Mouse (Mus musculus) forebrain, postnatal 0 days (tissue): Measurements from ENCODE around the gene Map4k3. TPM values are rescaled to one million over a fixed set of nuclear protein-coding genes. Genes with fewer than 3 reads are reported as not detected.

Experiments used
- ATAC-seq: fragments of 200-750 bp; cut with Nextera tagmentation; 2 replicates; pipeline ENCODE4 v1.8.0; 2017; ENCODE audit warnings: mild to moderate bottlenecking, moderate library complexity
- DNase-seq: peaks from one replicate; pipeline ENCODE4 v3.0.0-alpha.2; 2015
- H3K27ac ChIP-seq: fragments of 300-500 bp; sonication (generic); 2 replicates; pipeline ENCODE4 v1.5.1; 2014; ENCODE audit warnings: low read depth, mild to moderate bottlenecking, antibody characterized with exemption, low read length, moderate library complexity, mixed read lengths
- H3K27me3 ChIP-seq: fragments of 300-500 bp; sonication (generic); 2 replicates; pipeline ENCODE4 v1.6.1; 2014; ENCODE audit warnings: mild to moderate bottlenecking, low read length, mixed read lengths; ENCODE audit not compliant: insufficient read depth
- H3K36me3 ChIP-seq: fragments of 300-500 bp; sonication (generic); 2 replicates; pipeline ENCODE4 v1.6.1; 2014; ENCODE audit warnings: mild to moderate bottlenecking, moderate library complexity; ENCODE audit not compliant: insufficient read depth
- H3K4me1 ChIP-seq: fragments of 300-500 bp; sonication (generic); 2 replicates; pipeline ENCODE4 v1.6.1; 2014; ENCODE audit warnings: antibody characterized with exemption; ENCODE audit not compliant: insufficient read depth
- H3K4me2 ChIP-seq: fragments of 300-500 bp; sonication (generic); 2 replicates; pipeline ENCODE4 v1.6.1; 2014; ENCODE audit warnings: low read depth, mild to moderate bottlenecking, moderate library complexity
- H3K4me3 ChIP-seq: fragments of 300-500 bp; sonication (generic); 2 replicates; pipeline ENCODE4 v1.5.1; 2014; ENCODE audit warnings: low read depth, low read length, mixed read lengths
- H3K9ac ChIP-seq: fragments of 300-500 bp; sonication (generic); 2 replicates; pipeline ENCODE4 v1.6.1; 2014; ENCODE audit warnings: mild to moderate bottlenecking
- H3K9me3 ChIP-seq: fragments of 300-500 bp; sonication (generic); 2 replicates; pipeline ENCODE4 v1.6.1; 2016; ENCODE audit warnings: low read length
- CTCF ChIP-seq: sonication (generic); IDR thresholded peaks from 2 replicates; pipeline ENCODE4 v1.5.1; 2016; ENCODE audit warnings: antibody characterized with exemption, control low read depth, low read depth
- WGBS: fragments of 180-500 bp; shearing (Covaris S2); extraction: QIAGEN DNeasy Blood & Tissue Kit; methylation state at CpG from one replicate; pipeline ENCODE4 v1.1.7; 2014; 5-methylcytosine and 5-hydroxymethylcytosine counted together
- polyA plus RNA-seq: library from polyadenylated mRNA; unstranded; fragments of >200 nt; fragmentation: Nextera tagmentation; extraction: Ambion mirVana; gene quantifications from 2 replicates; pipeline ENCODE4 v1.2.1, GENCODE M21; 2015
- total RNA-seq: library from RNA; depleted of rRNA; stranded (reverse); fragments of >200 nt; gene quantifications from 2 replicates; pipeline ENCODE4 v1.2.3, GENCODE M21; 2014

The Map4k3 gene
- total and polyA plus RNA-seq, 2 experiments from 2014 or later = 17.9 to 76.9 TPM

DNA sequence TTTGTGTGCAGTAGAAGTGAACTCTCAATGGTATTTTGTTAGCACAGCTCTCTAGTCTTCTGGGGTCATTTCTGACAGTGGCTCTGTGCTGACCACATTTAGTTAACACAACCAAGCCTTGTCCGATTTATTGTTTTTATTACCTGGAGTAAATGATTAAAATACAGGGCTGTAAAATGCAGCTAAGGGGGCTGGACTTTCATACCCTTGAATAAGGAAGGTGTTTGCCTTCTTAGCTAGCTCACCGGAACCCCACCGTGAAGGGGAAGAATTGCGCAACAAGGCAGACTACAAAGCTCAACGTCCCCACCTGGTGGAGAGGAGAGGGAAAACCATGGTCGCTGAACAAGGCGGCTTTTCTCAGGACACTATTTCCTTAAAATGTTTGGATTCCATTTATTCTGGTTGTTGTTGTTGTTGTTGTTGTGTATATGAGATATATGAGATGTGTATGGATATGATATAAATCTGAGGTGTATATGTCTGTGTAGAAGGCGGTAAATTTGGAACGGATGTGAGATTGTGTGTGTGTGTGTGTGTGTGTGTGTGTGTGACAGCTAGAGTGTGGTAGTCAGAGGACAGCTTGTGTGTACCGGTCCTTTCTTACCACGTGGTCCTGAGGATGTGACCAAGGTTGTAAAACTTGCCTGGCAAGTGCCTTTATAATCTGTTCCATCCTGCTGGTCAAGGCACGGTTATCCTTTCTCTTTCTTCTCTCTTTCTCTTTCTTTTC lies 167.4 kb downstream of the Map4k3 start:
- no peak overlapping the region for H3K4me3 ChIP-seq
- peak; percentile 93 for TF ChIP-seq CTCF

DNA sequence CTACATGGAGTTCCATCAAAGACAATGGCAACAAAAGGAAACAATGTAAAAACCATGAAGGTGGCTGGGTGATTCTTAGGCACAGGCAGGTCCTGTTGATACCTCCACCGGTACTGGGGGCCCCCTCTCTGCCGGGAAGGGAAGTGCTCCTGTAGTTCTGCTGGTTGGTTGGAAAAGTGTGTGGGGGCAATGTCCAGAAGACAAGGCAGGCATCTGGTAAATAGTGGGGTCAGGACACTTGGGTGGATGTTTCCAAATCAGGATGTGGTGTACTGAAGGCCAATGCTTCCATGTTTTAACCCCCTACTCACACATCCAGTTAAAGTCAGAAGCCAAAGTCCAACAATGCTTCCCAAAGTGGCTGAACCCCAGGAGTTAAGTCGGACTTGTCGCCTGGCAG lies 168.5 kb downstream of the Map4k3 start:
- Histone ChIP-seq H3K4me3 (no peak overlapping the region), H3K27ac (no peak overlapping the region), H3K36me3 (no peaks in the 10 kb centered on the region), H3K9me3 (no peaks in the 10 kb centered on the region), H3K9ac (no peak overlapping the region), H3K4me1 (0 out of 2 replicates have a peak, but pooled peaks cover 1% of the 10 kb centered on the region), H3K4me2 (no peak overlapping the region), H3K27me3 (no peaks in the 10 kb centered on the region)
- DNase-seq (no peak), ATAC-seq (no peak)
- WGBS = 90% methylated on average over 4 of the region's 4 CpGs
- TF ChIP-seq CTCF = no peak

More for the DNA sequence above, 167.4 kb downstream of the Map4k3 start:
- Histone ChIP-seq H3K4me1 (no peaks in the 10 kb centered on the region), H3K27ac (no peak overlapping the region), H3K9ac (no peak overlapping the region), H3K27me3 (no peaks in the 10 kb centered on the region), H3K4me2 (peak overlapping the region; percentile 27), H3K36me3 (no peaks in the 10 kb centered on the region), H3K9me3 (no peaks in the 10 kb centered on the region)
- ATAC-seq (peak; percentile 73), DNase-seq (peak; percentile 86)
- 22% methylated on average over 12 of the region's 12 CpGs for WGBS

DNA sequence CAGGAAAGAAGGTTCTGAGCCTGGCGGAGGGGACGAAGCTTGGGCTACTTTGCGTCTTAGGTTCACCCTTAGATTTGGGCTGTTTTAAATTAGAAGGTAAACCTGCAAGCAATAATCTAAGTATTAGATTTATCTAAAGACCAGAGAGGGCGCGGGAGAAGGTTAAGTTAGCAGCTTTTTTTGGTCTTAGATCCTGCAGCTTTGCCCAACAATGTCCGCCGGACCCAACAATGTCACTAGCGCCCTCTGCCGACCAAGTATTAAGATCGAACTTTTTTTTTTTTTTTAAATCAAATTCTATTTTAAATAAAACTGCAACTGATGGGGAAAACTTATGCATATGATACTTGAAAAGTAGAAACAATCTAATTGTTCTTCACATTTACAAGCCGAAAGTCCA lies 169.2 kb downstream of the Map4k3 start:
- 41% methylated on average over 11 of the region's 11 CpGs for WGBS
- 0 out of 2 replicates have a peak, but pooled peaks cover 4% of the 10 kb centered on the region for H3K4me1 ChIP-seq
- ATAC-seq (no peak), DNase-seq (peak; percentile 20)
- no peaks in the 10 kb centered on the region for H3K36me3 ChIP-seq
- no peak overlapping the region for H3K27ac ChIP-seq
- no peak overlapping the region for H3K4me2 ChIP-seq
- no peaks in the 10 kb centered on the region for H3K9me3 ChIP-seq
- H3K9ac ChIP-seq = no peak overlapping the region
- TF ChIP-seq CTCF = peak; percentile 35
- no peak overlapping the region for H3K4me3 ChIP-seq
- no peaks in the 10 kb centered on the region for H3K27me3 ChIP-seq

DNA sequence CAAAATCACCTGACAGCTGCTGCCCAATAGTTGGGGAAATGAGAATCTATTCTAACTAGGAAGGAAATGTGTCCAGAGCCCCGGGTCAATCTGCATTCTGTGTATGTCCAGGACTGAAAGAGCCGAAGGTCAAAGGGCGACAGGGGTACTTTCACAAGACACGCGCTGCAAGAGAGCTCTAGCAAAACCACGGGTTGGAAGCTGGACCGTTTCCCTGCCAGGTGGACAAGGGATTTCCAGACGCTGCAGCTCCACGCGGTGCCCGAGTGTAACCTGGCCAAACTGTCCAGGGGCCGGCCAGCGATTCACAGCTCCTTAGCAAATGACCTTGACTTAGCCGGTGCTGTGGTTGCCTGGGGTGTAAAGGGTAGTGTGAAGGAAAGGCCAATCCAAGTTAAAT lies 169.7 kb downstream of the Map4k3 start:
- H3K4me1 ChIP-seq = 0 out of 2 replicates have a peak, but pooled peaks cover 4% of the 10 kb centered on the region
- H3K9ac ChIP-seq = no peak overlapping the region
- 83% methylated on average over 14 of the region's 14 CpGs for WGBS
- no peak overlapping the region for H3K4me3 ChIP-seq
- H3K9me3 ChIP-seq = no peaks in the 10 kb centered on the region
- H3K27ac ChIP-seq = no peak overlapping the region
- no peak for ATAC-seq
- H3K4me2 ChIP-seq = no peak overlapping the region
- H3K27me3 ChIP-seq = no peaks in the 10 kb centered on the region
- no peak for TF ChIP-seq CTCF
- H3K36me3 ChIP-seq = no peaks in the 10 kb centered on the region
- no peak for DNase-seq

DNA sequence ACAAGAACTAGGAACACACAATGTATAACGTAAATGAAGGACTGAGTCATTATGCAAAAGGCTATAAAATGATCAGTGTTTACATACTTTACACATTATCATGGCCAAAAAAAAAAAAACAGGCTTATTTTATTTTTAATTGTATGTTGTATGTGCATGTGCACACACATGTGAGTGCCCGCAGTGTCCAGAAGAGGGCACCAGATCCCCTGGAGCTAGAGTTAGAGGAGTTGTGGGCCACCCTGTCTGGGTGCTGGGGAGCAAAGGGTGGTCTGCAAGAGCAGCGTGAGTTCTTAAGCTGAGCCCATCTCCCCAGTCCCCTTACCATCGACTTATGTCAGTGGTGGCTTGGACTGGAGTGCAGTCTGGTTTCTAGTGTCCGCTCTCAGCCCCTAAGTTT lies 170.8 kb downstream of the Map4k3 start:
- Histone ChIP-seq H3K4me1 (0 out of 2 replicates have a peak, but pooled peaks cover 4% of the 10 kb centered on the region), H3K27me3 (no peaks in the 10 kb centered on the region), H3K4me3 (no peak overlapping the region), H3K27ac (no peak overlapping the region), H3K36me3 (no peaks in the 10 kb centered on the region), H3K4me2 (no peak overlapping the region), H3K9me3 (no peaks in the 10 kb centered on the region), H3K9ac (no peak overlapping the region)
- no peak for ATAC-seq
- no peak for DNase-seq
- WGBS = 96% methylated on average over 5 of the region's 5 CpGs
- peak; percentile 16; the same call in 1 of the 2 replicates for TF ChIP-seq CTCF

DNA sequence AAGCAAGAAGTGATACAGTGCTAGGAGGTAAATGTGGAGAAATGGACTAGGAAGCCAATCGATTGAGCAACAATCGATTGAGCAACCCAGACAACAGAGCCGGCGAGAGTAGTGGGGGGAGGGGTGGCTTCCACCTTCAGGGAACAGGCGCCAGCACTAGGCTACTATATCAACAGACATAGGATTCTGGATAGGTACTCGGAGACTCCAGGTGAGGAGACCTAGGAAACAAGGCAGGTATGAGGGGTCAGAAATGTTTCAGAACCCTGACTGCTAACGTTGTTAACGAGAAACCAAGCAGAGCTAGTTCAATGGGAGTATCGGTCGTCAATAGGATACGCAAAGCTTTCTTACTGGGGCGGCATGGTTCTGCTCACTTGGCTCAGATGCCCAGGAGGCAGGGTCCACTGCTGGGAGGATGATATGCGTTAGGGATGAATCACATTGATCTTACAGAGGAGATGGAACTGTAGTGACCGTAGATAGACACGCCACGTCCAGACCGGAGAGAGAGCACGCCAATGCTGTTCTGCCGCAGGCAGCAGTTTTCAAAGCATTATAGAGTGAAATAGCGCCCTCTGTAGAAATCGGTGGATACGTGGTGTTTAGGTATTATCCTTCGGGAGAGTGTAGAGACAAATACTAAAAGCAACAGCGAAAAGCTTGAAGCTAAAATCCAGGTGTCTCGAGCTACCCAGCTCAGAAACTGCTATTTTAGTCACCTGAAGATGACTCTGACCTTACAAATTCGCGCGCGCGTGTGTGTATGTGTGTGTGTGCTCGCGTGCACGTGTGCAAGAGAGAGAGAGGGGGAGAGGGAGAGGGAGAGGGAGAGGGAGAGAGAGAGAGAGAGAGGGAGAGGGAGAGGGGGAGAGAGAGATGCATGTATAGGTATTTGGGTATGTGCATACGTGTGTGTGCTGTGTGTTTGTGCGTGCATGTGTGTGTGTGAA lies 174.7 kb downstream of the Map4k3 start:
- H3K27ac ChIP-seq = peak overlapping the region; percentile 89
- H3K4me2 ChIP-seq = peak overlapping the region; percentile 57
- 2% methylated on average over 35 of the region's 35 CpGs for WGBS
- peak; percentile 79 for TF ChIP-seq CTCF
- H3K4me1 ChIP-seq = 0 out of 2 replicates have a peak, but pooled peaks cover 4% of the 10 kb centered on the region
- peak overlapping the region; percentile 72 for H3K4me3 ChIP-seq
- DNase-seq (peak; percentile 94), ATAC-seq (peak; percentile 95)
- H3K36me3 ChIP-seq = no peaks in the 10 kb centered on the region
- H3K9ac ChIP-seq = peak overlapping the region; percentile 75
- H3K9me3 ChIP-seq = no peaks in the 10 kb centered on the region
- no peaks in the 10 kb centered on the region for H3K27me3 ChIP-seq
